Comparison of ENCODE assay signal across 15 mouse cellular contexts in genomic region chr1:120816237-120816820, GRCm38 (mm10).
DNase-seq lines count a peak whose midpoint lies in the region; ATAC-seq and TF ChIP-seq lines count a peak whose summit lies in the region.
"Had no signal": no experiment of that assay in that cellular context is flagged by ENCODE, and none has a peak within 500 bp of the region (broad histone marks: within the 10 kb centered on the region; RNA-seq: fewer than 3 reads in every experiment).

No protein-coding gene starts in this region.

- dilution Hi-C loops in CH12.LX (cut with MboI; ENCODE audit: extremely low pct_ligation_motif_present, extremely low pct_unique_long_range_greater_than_20kb, low sequenced_read_pairs): no loop called here

- H3K36me3 ChIP-seq in CH12.LX (replicated peaks in 1 of 2; ENCODE audit: control insufficient read depth in 1 of 2, insufficient read depth in 1 of 2, low read length in 1 of 2): no peaks in the 10 kb centered on the region
- no peaks in the 10 kb centered on the region for H3K36me3 ChIP-seq in hindbrain, embryonic 16.5 days (ENCODE audit: control insufficient read depth, insufficient read depth, low read length)
- H3K36me3 ChIP-seq: lung, embryonic 15.5 days had no signal

- H3K9ac ChIP-seq in CH12.LX (ENCODE audit: insufficient read depth, low read depth): no peak overlapping the region
- no peak overlapping the region for H3K9ac ChIP-seq in hindbrain, embryonic 16.5 days (ENCODE audit: low read depth, low read length)
- H3K9ac ChIP-seq: lung, embryonic 15.5 days had no signal

- peak; percentile 39 to 43 for DNase-seq in cerebellum, postnatal 14 days
- DNase-seq in cerebellum, adult 9-11 months: no peak
- DNase-seq in heart, postnatal 4 days: peak; percentile 24
- no peak for DNase-seq in heart, adult 11 months
- no peak for DNase-seq in CH12.LX (ENCODE audit: extremely low read depth)
- DNase-seq in layer of hippocampus, adult 18-20 months (ENCODE audit: low spot score in 2 of 2): no peak
- DNase-seq: cerebellum, adult 18-20 months; kidney, postnatal 10 days; liver had no signal

- H3K4me2 ChIP-seq in CH12.LX (ENCODE audit: insufficient read depth, low read depth, poor library complexity, severe bottlenecking): no peak overlapping the region
- H3K4me2 ChIP-seq in hindbrain, embryonic 16.5 days (ENCODE audit: low read length): no peak overlapping the region
- H3K4me2 ChIP-seq: heart, embryonic 11.5 days; lung, embryonic 15.5 days had no signal

- peak; percentile 69 for ATAC-seq in hindbrain, embryonic 16.5 days
- ATAC-seq in megakaryocyte progenitor cell, adult 5-6 weeks (replicated peaks; ENCODE audit: poor library complexity): no peak
- ATAC-seq: inflammation-experienced regulatory T-cells, adult 6 months had no signal

- in situ Hi-C loops in CH12.LX (cut with MboI; ENCODE audit: low pct_ligation_motif_present, low pct_unique_long_range_greater_than_20kb, low sequenced_read_pairs): no loop called here

- H3K9me3 ChIP-seq in CH12.LX (replicated peaks; ENCODE audit: low read length): no peaks in the 10 kb centered on the region
- peaks cover 2% of the 10 kb centered on the region; the same call in 1 of the 2 replicates for H3K9me3 ChIP-seq in hindbrain, embryonic 16.5 days (ENCODE audit: control insufficient read depth, low read length)
- H3K9me3 ChIP-seq: lung, embryonic 15.5 days had no signal

- H3K79me2 ChIP-seq in CH12.LX (replicated peaks; ENCODE audit: control insufficient read depth, extremely low read depth, insufficient read depth, poor library complexity, severe bottlenecking): no peaks in the 10 kb centered on the region

- TF ChIP-seq CTCF in CH12.LX (conservative IDR thresholded peaks at IDR 0.05 in 1 of 2, IDR thresholded peaks at IDR 0.05 in 1 of 2; ENCODE audit: low read depth in 2 of 2, low read length in 2 of 2): no peak

- H3K4me3 ChIP-seq in CH12.LX (replicated peaks in 1 of 3; ENCODE audit: low read depth in 2 of 3, low read length in 2 of 3, poor library complexity in 1 of 3): no peak overlapping the region
- H3K4me3 ChIP-seq in hindbrain, embryonic 16.5 days (ENCODE audit: low read length): no peak overlapping the region
- H3K4me3 ChIP-seq: left cerebral cortex, adult 2 months; lung, embryonic 15.5 days had no signal

- no peaks in the 10 kb centered on the region for H3K27me3 ChIP-seq in CH12.LX (replicated peaks)
- no peaks in the 10 kb centered on the region for H3K27me3 ChIP-seq in hindbrain, embryonic 16.5 days (replicated peaks; ENCODE audit: control insufficient read depth, insufficient read depth, low read length)
- H3K27me3 ChIP-seq: lung, embryonic 15.5 days had no signal

- no peaks in the 10 kb centered on the region for H3K4me1 ChIP-seq in CH12.LX (ENCODE audit: control insufficient read depth in 1 of 2, insufficient read depth in 2 of 2)
- no peaks in the 10 kb centered on the region for H3K4me1 ChIP-seq in hindbrain, embryonic 16.5 days (ENCODE audit: control insufficient read depth, insufficient read depth, low read depth, low read length)
- H3K4me1 ChIP-seq: lung, embryonic 15.5 days had no signal

- TF ChIP-seq RAD21 in CH12.LX (IDR thresholded peaks at IDR 0.05; ENCODE audit: low read depth, low read length): no peak

- TF ChIP-seq POLR2A in CH12.LX (IDR thresholded peaks at IDR 0.05; ENCODE audit: low read depth, low read length): no peak

- no peak for TF ChIP-seq EP300 in CH12.LX (IDR thresholded peaks at IDR 0.05; ENCODE audit: low read length)

- WGBS in hindbrain, embryonic 16.5 days: 41% methylated on average over 5 of the region's 5 CpGs

- no peak overlapping the region for H3K27ac ChIP-seq in CH12.LX (ENCODE audit: insufficient read depth, low read depth)
- no peak overlapping the region for H3K27ac ChIP-seq in hindbrain, embryonic 16.5 days (ENCODE audit: low read depth, low read length)
- H3K27ac ChIP-seq: left cerebral cortex, adult 2 months; lung, embryonic 15.5 days had no signal

TF ChIP-seq in CH12.LX, 34 proteins besides CTCF, POLR2A, EP300 and RAD21:
- TF ChIP-seq POLR2AphosphoS2 (IDR thresholded peaks at IDR 0.05; ENCODE audit: low read depth, low read length) (no peak), TCF12 (IDR thresholded peaks at IDR 0.05; ENCODE audit: low read depth, low read length) (no peak), MAFK (IDR thresholded peaks at IDR 0.05; ENCODE audit: insufficient replicate concordance, low read length) (0 out of 2 replicates have a peak, but pooled peaks have one; percentile 18), SMC3 (IDR thresholded peaks at IDR 0.05; ENCODE audit: low read depth, low read length) (no peak), JUND (conservative IDR thresholded peaks at IDR 0.05; ENCODE audit: low read depth, low read length) (no peak), HCFC1 (IDR thresholded peaks at IDR 0.05; ENCODE audit: low read depth, low read length) (no peak), TBP (conservative IDR thresholded peaks at IDR 0.05; ENCODE audit: low read depth, low read length) (no peak), RCOR1 (conservative IDR thresholded peaks at IDR 0.05; ENCODE audit: low read depth, low read length) (no peak)

Comparison
In these comparisons a context has a peak if more than half of its experiments do, and no peak if none do; other contexts are left out.
1. DNase-seq: peak in cerebellum, postnatal 14 days (2 of 2) and heart, postnatal 4 days (single experiment); none in cerebellum, adult 9-11 months (single experiment), heart, adult 11 months (single experiment), CH12.LX (single experiment) and layer of hippocampus, adult 18-20 months (0 of 2).